Mouse (Mus musculus) stomach, embryonic 16.5 days (tissue): ENCODE results near the gene Atxn1. TPM values are rescaled to one million over a fixed set of nuclear protein-coding genes. Genes with fewer than 3 reads are reported as not detected.

Experiments
- ATAC-seq: fragments of 200-750 bp; cut with Nextera tagmentation; 2 replicates; pipeline ENCODE4 v1.8.0; 2017; ENCODE audit warnings: moderate number of reproducible peaks, moderate TSS enrichment; ENCODE audit not compliant: insufficient read depth, low FRiP score
- H3K27ac ChIP-seq: fragments of 300-500 bp; sonication (generic); 2 replicates; pipeline ENCODE4 v1.5.1; 2014; ENCODE audit warnings: low read length
- H3K27me3 ChIP-seq: fragments of 300-500 bp; sonication (generic); 2 replicates; pipeline ENCODE4 v1.6.1; 2014; ENCODE audit warnings: low read length, control low read depth, mixed read lengths; ENCODE audit not compliant: control insufficient read depth, insufficient read depth
- H3K36me3 ChIP-seq: fragments of 300-500 bp; sonication (generic); 2 replicates; pipeline ENCODE4 v1.6.1; 2014; ENCODE audit warnings: low read length; ENCODE audit not compliant: control insufficient read depth, insufficient read depth
- H3K4me1 ChIP-seq: fragments of 300-500 bp; sonication (generic); 2 replicates; pipeline ENCODE4 v1.6.1; 2014; ENCODE audit warnings: low read length, control low read depth, mixed read lengths; ENCODE audit not compliant: control insufficient read depth, insufficient read depth
- H3K4me2 ChIP-seq: fragments of 300-500 bp; sonication (generic); 2 replicates; pipeline ENCODE4 v1.6.1; 2014; ENCODE audit warnings: low read depth, low read length, mixed read lengths
- H3K4me3 ChIP-seq: fragments of 300-500 bp; sonication (generic); replicated peaks from 2 replicates; pipeline ENCODE4 v1.5.1; 2014; ENCODE audit warnings: mild to moderate bottlenecking, low read length
- H3K9ac ChIP-seq: fragments of 300-500 bp; sonication (generic); 2 replicates; pipeline ENCODE4 v1.6.1; 2014; ENCODE audit warnings: low read length
- H3K9me3 ChIP-seq: fragments of 300-500 bp; sonication (generic); replicated peaks from 2 replicates; pipeline ENCODE4 v1.6.1; 2016; ENCODE audit warnings: low read length, control low read depth; ENCODE audit not compliant: control insufficient read depth
- WGBS: fragments of 180-500 bp; shearing (Covaris S2); extraction: QIAGEN DNeasy Blood & Tissue Kit; methylation state at CpG from one replicate; pipeline ENCODE4 v1.1.7; 2014; 5-methylcytosine and 5-hydroxymethylcytosine counted together
- polyA plus RNA-seq: library from polyadenylated mRNA; unstranded; fragments of >200 nt; fragmentation: Nextera tagmentation; extraction: Ambion mirVana; gene quantifications from 2 replicates; pipeline ENCODE4 v1.2.1, GENCODE M21; 2015

Atxn1 gene
- polyA plus RNA-seq: 7.8 and 8.0 TPM in 2 replicates

DNA sequence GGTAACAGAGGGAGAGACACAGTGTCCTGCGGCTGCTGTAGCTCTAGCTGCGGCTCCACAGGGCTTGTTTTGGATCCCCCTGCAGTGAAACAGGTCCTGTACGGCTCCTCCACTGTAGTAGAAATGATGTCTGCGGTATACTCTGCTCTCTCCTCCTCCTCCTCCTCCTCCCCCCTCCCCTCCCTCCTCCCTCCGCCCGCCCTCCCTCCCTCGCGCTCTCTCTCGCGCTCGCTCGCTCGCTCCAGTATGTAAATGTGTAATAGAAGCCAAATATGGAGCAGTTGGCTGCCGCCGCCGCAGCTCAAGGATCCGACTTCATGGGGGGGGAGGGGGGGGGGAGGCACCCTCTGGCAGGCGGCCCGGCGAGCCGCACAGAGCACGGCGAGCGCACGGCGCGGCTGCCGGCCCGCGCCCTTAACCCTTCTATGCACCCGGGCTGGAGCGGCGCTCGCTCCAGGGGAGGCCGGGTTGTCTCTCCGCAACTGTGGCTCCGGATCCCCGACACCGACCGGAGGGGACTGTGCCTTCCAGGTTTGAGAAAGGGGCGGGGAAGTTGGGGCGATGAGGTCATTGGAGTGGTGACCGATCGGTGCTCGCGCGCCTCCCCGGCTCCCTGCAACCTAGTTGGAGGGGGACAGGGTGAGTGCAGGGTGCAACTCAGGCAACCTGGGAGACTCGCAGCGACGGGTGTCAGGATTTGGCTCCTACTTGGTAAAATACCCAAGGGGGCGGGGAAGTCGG, at the start of gene Atxn1:
Gene Atxn1, minus strand, starts transcription at position 156 of the 741 bp plus-strand sequence.
- WGBS: under 1% methylated on average over 47 of the region's 53 CpGs
- H3K9me3 ChIP-seq: no peaks in the 10 kb centered on the region
- H3K4me3 ChIP-seq: peak within 1 kb of the TSS; percentile 95
- H3K9ac ChIP-seq: peak within 1 kb of the TSS; percentile 97
- no peaks in the 10 kb centered on the region for H3K36me3 ChIP-seq
- no peaks in the 10 kb centered on the region for H3K27me3 ChIP-seq
- peak within 1 kb of the TSS; percentile 97 for H3K27ac ChIP-seq
- peak within 1 kb of the TSS; percentile 62 for H3K4me2 ChIP-seq
- peaks cover 31% of the 10 kb centered on the region for H3K4me1 ChIP-seq
- ATAC-seq: peak; percentile 84

DNA sequence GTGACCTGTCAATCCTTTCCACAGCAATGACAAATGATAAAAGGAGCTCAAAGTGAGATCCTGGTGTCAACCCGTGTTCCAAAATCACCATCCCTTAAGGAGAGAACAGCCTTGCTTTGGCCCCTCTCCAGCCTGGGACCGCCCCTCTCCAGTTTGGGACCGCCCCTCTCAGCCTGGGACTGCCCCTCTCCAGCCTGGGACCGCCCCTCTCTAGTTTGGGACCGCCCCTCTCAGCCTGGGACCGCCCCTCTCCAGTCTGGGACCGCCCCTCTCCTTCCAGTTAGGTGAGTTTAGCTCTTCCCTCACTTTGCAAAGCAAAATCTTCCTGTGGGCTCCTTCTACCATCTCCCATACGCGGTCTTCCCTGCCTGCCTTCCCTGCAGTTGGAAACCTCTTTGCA, 46.4 kb upstream of the Atxn1 start:
- H3K4me3 ChIP-seq: no peak overlapping the region
- H3K9ac ChIP-seq: no peak overlapping the region
- H3K9me3 ChIP-seq: no peaks in the 10 kb centered on the region
- H3K4me1 ChIP-seq: 0 out of 2 replicates have a peak, but pooled peaks cover 1% of the 10 kb centered on the region
- H3K36me3 ChIP-seq: no peaks in the 10 kb centered on the region
- 27% methylated on average over 9 of the region's 9 CpGs for WGBS
- no peak for ATAC-seq
- H3K27me3 ChIP-seq: peaks cover 3% of the 10 kb centered on the region; the same call in 1 of the 2 replicates
- no peak overlapping the region for H3K27ac ChIP-seq
- H3K4me2 ChIP-seq: no peak overlapping the region

DNA sequence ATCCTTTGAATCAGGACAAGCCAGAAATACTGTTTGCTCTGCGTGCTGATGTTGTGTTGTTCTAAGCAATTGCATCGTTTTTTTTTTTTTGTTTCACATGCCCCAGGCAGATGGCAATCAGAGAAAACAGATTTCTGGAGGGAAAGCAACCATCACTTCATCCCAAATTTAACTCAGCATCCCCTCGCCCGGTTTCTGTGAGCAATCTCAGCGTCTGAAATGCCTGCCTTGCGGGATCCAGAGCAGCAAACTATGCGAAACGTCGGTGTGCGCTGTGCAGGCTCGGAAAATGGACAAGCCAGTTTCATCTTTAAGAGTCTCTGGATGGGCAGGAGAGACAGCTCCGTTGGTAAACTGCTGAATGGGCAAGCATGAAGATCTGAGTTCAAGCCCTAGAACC, 45.3 kb upstream of the Atxn1 start:
- H3K27me3 ChIP-seq: peaks cover 3% of the 10 kb centered on the region; the same call in 1 of the 2 replicates
- 0 out of 2 replicates have a peak, but pooled peaks cover 6% of the 10 kb centered on the region for H3K4me1 ChIP-seq
- H3K4me2 ChIP-seq: no peak overlapping the region
- H3K9ac ChIP-seq: no peak overlapping the region
- ATAC-seq: no peak
- H3K36me3 ChIP-seq: no peaks in the 10 kb centered on the region
- no peaks in the 10 kb centered on the region for H3K9me3 ChIP-seq
- 80% methylated on average over 12 of the region's 12 CpGs for WGBS
- no peak overlapping the region for H3K27ac ChIP-seq
- no peak overlapping the region for H3K4me3 ChIP-seq

DNA sequence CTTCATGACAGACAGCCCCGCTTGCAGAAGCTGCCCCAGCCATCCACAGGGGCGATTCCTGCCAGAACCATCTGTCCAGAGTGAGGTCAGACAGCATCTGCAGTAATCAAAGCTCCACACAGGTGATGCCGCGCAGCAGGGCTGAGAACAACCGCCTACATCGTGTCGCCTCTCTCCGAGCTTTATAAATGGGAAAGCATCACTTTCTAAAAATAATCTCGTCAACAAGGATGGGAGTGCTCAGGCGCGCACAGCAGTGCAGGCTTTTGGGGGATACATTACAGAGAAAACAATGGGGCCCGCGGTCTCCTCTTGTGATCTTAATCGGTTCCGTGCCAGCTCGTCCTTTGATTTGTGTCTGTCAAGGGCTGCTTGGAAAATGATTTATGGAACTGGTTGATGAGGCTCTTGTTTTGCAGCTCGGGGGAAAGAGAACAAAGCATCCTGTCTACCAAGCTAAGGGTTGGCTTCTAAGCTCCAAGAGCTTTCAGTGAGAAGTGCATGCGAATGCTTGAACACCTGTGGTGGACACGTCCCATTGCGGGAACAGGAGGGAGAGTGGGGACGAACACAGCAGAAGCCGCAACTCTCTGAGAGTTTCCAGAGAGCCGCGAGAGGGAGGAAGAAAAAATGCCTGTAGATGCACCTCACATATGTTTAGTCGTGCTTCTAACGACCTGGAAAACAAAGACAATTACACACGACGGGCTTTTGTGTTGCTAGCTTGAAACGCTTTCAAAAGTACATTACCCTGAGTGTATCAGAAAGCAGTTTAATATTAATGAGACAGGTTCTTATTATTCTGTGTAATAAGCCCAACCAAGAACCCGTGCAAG, 44.2 kb upstream of the Atxn1 start:
- Histone ChIP-seq H3K27me3 (peaks cover 3% of the 10 kb centered on the region; the same call in 1 of the 2 replicates), H3K4me1 (0 out of 2 replicates have a peak, but pooled peaks cover 6% of the 10 kb centered on the region), H3K9ac (no peak overlapping the region), H3K4me3 (no peak overlapping the region), H3K36me3 (no peaks in the 10 kb centered on the region), H3K4me2 (no peak overlapping the region), H3K9me3 (no peaks in the 10 kb centered on the region), H3K27ac (no peak overlapping the region)
- no peak for ATAC-seq
- WGBS: 19% methylated on average over 30 of the region's 30 CpGs

DNA sequence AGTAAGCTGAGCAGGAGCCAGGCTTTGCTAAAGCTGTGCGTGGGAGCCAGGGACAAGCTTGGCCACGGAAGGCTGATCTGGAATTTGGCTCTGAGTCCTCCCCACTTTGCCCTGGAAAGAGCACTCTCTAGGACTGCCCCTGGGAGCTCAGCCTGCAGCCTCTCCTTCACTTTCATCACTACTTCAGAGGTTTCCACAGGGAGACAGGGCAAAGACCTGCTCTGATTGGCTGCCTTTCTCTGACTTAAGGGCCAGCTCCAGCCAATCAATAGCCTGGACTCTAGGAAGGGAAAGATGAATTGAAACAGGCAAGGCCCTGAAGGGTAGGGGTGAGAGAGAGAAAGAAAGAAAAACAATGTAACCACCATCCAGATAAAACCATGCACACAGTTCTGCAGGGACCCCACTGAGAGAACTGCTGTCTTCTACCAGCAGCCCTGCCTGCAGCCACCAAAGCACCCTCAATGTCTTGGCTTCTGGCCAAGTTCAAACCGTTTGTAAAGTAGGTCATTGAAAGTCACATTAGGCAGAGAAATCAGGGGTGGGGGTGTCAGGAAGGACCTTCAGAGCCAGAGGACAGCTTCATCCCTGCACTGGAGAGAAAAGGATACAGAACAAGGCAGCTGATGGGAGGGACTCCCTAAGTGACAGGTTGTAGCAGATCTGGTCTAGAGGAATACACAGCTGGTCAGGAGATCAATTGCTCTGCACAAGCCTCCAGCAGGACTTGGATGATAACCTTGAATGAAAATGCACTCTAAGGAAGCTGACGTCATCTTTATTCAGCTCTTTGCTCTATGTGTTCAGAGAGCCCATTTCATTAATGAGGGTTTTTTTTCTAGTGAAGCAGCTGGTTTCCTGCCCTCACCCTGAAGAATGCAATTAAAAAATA, 41.6 kb upstream of the Atxn1 start:
- H3K27me3 ChIP-seq: peaks cover 3% of the 10 kb centered on the region; the same call in 1 of the 2 replicates
- no peak overlapping the region for H3K9ac ChIP-seq
- H3K4me2 ChIP-seq: no peak overlapping the region; the same call in 1 of the 2 replicates
- peak overlapping the region; percentile 3; the same call in 1 of the 2 replicates for H3K27ac ChIP-seq
- 0 out of 2 replicates have a peak, but pooled peaks cover 6% of the 10 kb centered on the region for H3K4me1 ChIP-seq
- WGBS: 10% methylated on average over 4 of the region's 4 CpGs
- peak; percentile 84 for ATAC-seq
- H3K4me3 ChIP-seq: no peak overlapping the region
- no peaks in the 10 kb centered on the region for H3K36me3 ChIP-seq
- H3K9me3 ChIP-seq: no peaks in the 10 kb centered on the region

DNA sequence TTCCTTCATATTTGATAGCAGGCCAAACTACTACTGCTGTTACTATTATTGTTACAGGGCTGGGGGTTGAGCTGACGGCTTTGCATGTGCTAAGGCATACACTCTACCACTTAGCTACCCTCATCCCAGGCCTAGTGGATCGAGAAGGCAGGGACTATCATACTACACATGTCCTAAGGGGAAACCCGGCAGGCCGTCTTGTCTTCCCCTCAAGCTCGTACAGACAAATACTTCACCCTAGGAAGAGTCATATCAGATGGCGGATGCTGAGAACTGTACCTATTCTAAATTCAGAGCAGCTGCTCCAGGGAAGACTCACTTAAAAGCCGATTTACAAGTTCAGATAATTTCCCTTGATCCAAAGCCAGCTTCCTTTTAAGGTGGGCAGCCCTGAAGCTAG, 40.8 kb upstream of the Atxn1 start:
- H3K9me3 ChIP-seq: no peaks in the 10 kb centered on the region
- ATAC-seq: no peak
- H3K9ac ChIP-seq: no peak overlapping the region
- H3K4me3 ChIP-seq: no peak overlapping the region
- H3K4me1 ChIP-seq: 0 out of 2 replicates have a peak, but pooled peaks cover 6% of the 10 kb centered on the region
- no peaks in the 10 kb centered on the region for H3K36me3 ChIP-seq
- H3K27me3 ChIP-seq: peaks cover 3% of the 10 kb centered on the region; the same call in 1 of the 2 replicates
- WGBS: 48% methylated on average over 7 of the region's 7 CpGs
- 0 out of 2 replicates have a peak overlapping the region, but pooled peaks have one; percentile 3 for H3K27ac ChIP-seq
- no peak overlapping the region; the same call in 1 of the 2 replicates for H3K4me2 ChIP-seq

DNA sequence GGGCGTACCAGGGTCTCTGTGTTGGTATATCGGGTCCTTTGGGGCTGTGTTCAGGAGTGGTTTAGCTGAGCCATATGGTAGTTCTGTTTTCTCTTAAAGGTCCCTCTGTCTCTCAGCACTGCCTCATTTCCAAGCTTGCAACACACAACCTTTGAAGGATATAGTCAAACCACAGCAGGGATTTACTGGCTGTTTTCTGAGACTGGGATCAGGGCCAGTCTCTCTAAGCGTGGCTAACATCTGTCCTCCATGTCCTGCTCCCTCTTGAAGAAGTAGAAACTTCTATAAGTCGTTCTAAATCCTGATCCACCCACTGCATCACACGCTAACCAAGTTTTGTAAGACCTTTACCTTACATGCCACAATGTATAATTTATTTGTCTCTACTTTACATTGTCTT, 36.5 kb upstream of the Atxn1 start:
- no peak overlapping the region for H3K4me2 ChIP-seq
- no peaks in the 10 kb centered on the region for H3K36me3 ChIP-seq
- 75% methylated on average over 5 of the region's 5 CpGs for WGBS
- no peak overlapping the region for H3K27ac ChIP-seq
- no peak overlapping the region for H3K4me3 ChIP-seq
- no peak for ATAC-seq
- 0 out of 2 replicates have a peak, but pooled peaks cover 6% of the 10 kb centered on the region for H3K4me1 ChIP-seq
- H3K9ac ChIP-seq: no peak overlapping the region
- H3K9me3 ChIP-seq: no peaks in the 10 kb centered on the region
- H3K27me3 ChIP-seq: no peaks in the 10 kb centered on the region

DNA sequence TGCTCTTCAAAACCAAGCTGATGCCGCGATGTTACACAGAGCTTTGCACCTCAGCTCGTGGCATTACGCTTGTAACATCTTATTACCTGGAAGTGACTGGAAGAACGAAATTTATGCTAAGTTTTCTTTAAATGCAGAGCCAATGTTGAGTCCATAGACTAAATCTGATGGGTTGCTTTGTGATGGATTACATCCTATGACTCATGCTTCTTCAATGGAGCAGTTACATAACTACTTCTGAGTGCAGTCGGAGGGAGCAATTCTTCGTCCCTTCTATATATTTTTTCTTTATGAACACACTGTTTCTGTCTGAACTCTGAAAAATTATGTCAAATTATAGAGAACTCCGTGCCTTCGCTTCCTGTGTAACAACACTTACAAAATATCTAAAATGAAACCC, 28.1 kb upstream of the Atxn1 start:
- H3K36me3 ChIP-seq: no peaks in the 10 kb centered on the region
- H3K4me2 ChIP-seq: no peak overlapping the region
- no peak overlapping the region for H3K27ac ChIP-seq
- no peak for ATAC-seq
- H3K27me3 ChIP-seq: no peaks in the 10 kb centered on the region
- no peaks in the 10 kb centered on the region for H3K4me1 ChIP-seq
- H3K4me3 ChIP-seq: no peak overlapping the region
- H3K9ac ChIP-seq: no peak overlapping the region
- no peaks in the 10 kb centered on the region for H3K9me3 ChIP-seq
- 71% methylated on average over 9 of the region's 9 CpGs for WGBS
